Mouse (Mus musculus) embryonic facial prominence, embryonic 15.5 days (tissue): ENCODE measurements at regions not wholly inside any gene's neighbourhood (a gene's known extent, or its start where the extent isn't known, plus 50 kb on each side); places are given as distances from the start of the nearest gene placed in this dataset.

ENCODE experiments used
- ATAC-seq: fragments of 200-750 bp; cut with Nextera tagmentation; 2 replicates; pipeline ENCODE4 v1.8.0; 2017; ENCODE audit warnings: low read depth, moderate TSS enrichment; ENCODE audit not compliant: insufficient number of reproducible peaks, low FRiP score, low TSS enrichment
- H3K27ac ChIP-seq: fragments of 300-500 bp; sonication (generic); replicated peaks from 2 replicates; pipeline ENCODE4 v1.5.1; 2015; ENCODE audit warnings: mild to moderate bottlenecking, inconsistent platforms
- H3K27me3 ChIP-seq: fragments of 300-500 bp; sonication (generic); 2 replicates; pipeline ENCODE4 v1.6.1; 2015; ENCODE audit warnings: inconsistent platforms
- H3K36me3 ChIP-seq: fragments of 300-500 bp; sonication (generic); 2 replicates; pipeline ENCODE4 v1.6.1; 2015; ENCODE audit warnings: mild to moderate bottlenecking, inconsistent platforms
- H3K4me1 ChIP-seq: fragments of 300-500 bp; sonication (generic); 2 replicates; pipeline ENCODE4 v1.6.1; 2015; ENCODE audit warnings: inconsistent platforms
- H3K4me2 ChIP-seq: fragments of 300-500 bp; sonication (generic); replicated peaks from 2 replicates; pipeline ENCODE4 v1.6.1; 2015; ENCODE audit warnings: mild to moderate bottlenecking, inconsistent platforms
- H3K4me3 ChIP-seq: fragments of 300-500 bp; sonication (generic); replicated peaks from 2 replicates; pipeline ENCODE4 v1.5.1; 2015; ENCODE audit warnings: mild to moderate bottlenecking, inconsistent platforms
- H3K9ac ChIP-seq: fragments of 300-500 bp; sonication (generic); 2 replicates; pipeline ENCODE4 v1.6.1; 2015; ENCODE audit warnings: inconsistent platforms
- H3K9me3 ChIP-seq: fragments of 300-500 bp; sonication (generic); replicated peaks from 2 replicates; pipeline ENCODE4 v1.6.1; 2016; ENCODE audit warnings: inconsistent platforms
- WGBS: fragments of 180-500 bp; shearing (Covaris S2); methylation state at CpG from one replicate; pipeline ENCODE4 v1.1.7; 2015; 5-methylcytosine and 5-hydroxymethylcytosine counted together

GRCm38 (mm10) chr4:48992021-48992420 is 67.1 kb upstream of the Plppr1 start:
- WGBS = 48% methylated on average over 3 of the region's 3 CpGs
- Histone ChIP-seq H3K9me3 (no peaks in the 10 kb centered on the region), H3K4me2 (no peak overlapping the region), H3K9ac (no peak overlapping the region), H3K4me3 (no peak overlapping the region), H3K27ac (no peak overlapping the region), H3K4me1 (no peaks in the 10 kb centered on the region), H3K36me3 (no peaks in the 10 kb centered on the region), H3K27me3 (no peaks in the 10 kb centered on the region)
- no peak for ATAC-seq
